Mouse (Mus musculus) lung, postnatal 0 days (tissue): ENCODE results near the gene Atf7ip.

Experiments
- CTCF ChIP-seq: IDR thresholded peaks from 2 replicates; pipeline ENCODE4 v1.5.1; 2016; ENCODE audit warnings: antibody characterized with exemption, mild to moderate bottlenecking
- EP300 ChIP-seq: IDR thresholded peaks from 2 replicates; pipeline ENCODE4 v1.6.1; 2016; ENCODE audit warnings: antibody characterized with exemption, mild to moderate bottlenecking, control low read depth

GRCm38 (mm10) chr6:136535176-136535575 is 29.2 kb downstream of the Atf7ip start:
- TF ChIP-seq CTCF (no peak), EP300 (no peak)
